Mouse (Mus musculus): ENCODE results near the gene 4930503B20Rik. TPM values are rescaled to one million over a fixed set of nuclear protein-coding genes. Genes with fewer than 3 reads are reported as not detected.

The 4930503B20Rik gene
- not detected for total RNA-seq (2021)

- DNase-seq: no peak
- intact Hi-C loops (cut with DNase I): no loop called here
These were observed at the start of gene 4930503B20Rik for GRCm38 (mm10) chr3:146651217-146651616. Gene 4930503B20Rik, minus strand, starts transcription at chr3:146651317.

- peak; percentile 9 to 19 for DNase-seq
- intact Hi-C loops (cut with DNase I): no loop called here
These were observed 48.9 kb upstream of the 4930503B20Rik start for GRCm38 (mm10) chr3:146700051-146700450.

- intact Hi-C loops (cut with DNase I): no loop called here
These were observed 47.9 kb upstream of the 4930503B20Rik start for GRCm38 (mm10) chr3:146698982-146699381.

GRCm38 (mm10) chr3:146692547-146692946 lies 41.4 kb upstream of the 4930503B20Rik start:
- intact Hi-C loops (cut with DNase I): no loop called here
- no peak for DNase-seq

More at GRCm38 (mm10) chr3:146698982-146699381, 47.9 kb upstream of the 4930503B20Rik start:
- DNase-seq: peak in 1 of 2 experiments; percentile 10

- peak in 1 of 2 experiments; percentile 12 for DNase-seq
- intact Hi-C loops (cut with DNase I): loop anchor here (5.0 kb wide), 1 partner anchor 95 kb away; no protein-coding TSS in a partner anchor
These were observed 36.1 kb upstream of the 4930503B20Rik start for GRCm38 (mm10) chr3:146687121-146687725.

GRCm38 (mm10) chr3:146686428-146686827 lies 35.3 kb upstream of the 4930503B20Rik start:
- intact Hi-C loops (cut with DNase I): loop anchor here (5.0 kb wide), 1 partner anchor 96 kb away; no protein-coding TSS in a partner anchor
- no peak for DNase-seq

GRCm38 (mm10) chr3:146684811-146685675 lies 33.9 kb upstream of the 4930503B20Rik start, which contains the start of gene Samd13:
Gene Samd13, minus strand, starts transcription at chr3:146685592.
- DNase-seq: peak; percentile 78 to 82
- intact Hi-C loops (cut with DNase I): loop anchor here (5.0 kb wide), 2 partner anchors 97 to 118 kb away; no protein-coding TSS in a partner anchor

GRCm38 (mm10) chr3:146683095-146683494 lies 32.0 kb upstream of the 4930503B20Rik start:
- DNase-seq: no peak
- intact Hi-C loops (cut with DNase I): loop anchor here (5.0 kb wide), 1 partner anchor 116 kb away; no protein-coding TSS in a partner anchor

- intact Hi-C loops (cut with DNase I): loop anchor here (5.0 kb wide), 1 partner anchor 115 kb away; no protein-coding TSS in a partner anchor
- peak; percentile 77 to 82 for DNase-seq
These were observed 31.1 kb upstream of the 4930503B20Rik start for GRCm38 (mm10) chr3:146682140-146682651.

- DNase-seq: peak in 1 of 2 experiments; percentile 29
- intact Hi-C loops (cut with DNase I): loop anchor here (5.0 kb wide), 1 partner anchor 114 kb away; no protein-coding TSS in a partner anchor
These were observed 30.6 kb upstream of the 4930503B20Rik start for GRCm38 (mm10) chr3:146681696-146682095.

- intact Hi-C loops (cut with DNase I): loop anchor here (5.0 kb wide), 1 partner anchor 113 kb away; no protein-coding TSS in a partner anchor
- DNase-seq: no peak
These were observed 29.5 kb upstream of the 4930503B20Rik start for GRCm38 (mm10) chr3:146680625-146681024.

GRCm38 (mm10) chr3:146679646-146680045 lies 28.5 kb upstream of the 4930503B20Rik start:
- intact Hi-C loops (cut with DNase I): loop anchor here (5.0 kb wide), 1 partner anchor 112 kb away; no protein-coding TSS in a partner anchor
- DNase-seq: no peak

- DNase-seq: no peak
- intact Hi-C loops (cut with DNase I): no loop called here
These were observed 25.1 kb upstream of the 4930503B20Rik start for GRCm38 (mm10) chr3:146676193-146676592.

- intact Hi-C loops (cut with DNase I): no loop called here
- DNase-seq: no peak
These were observed 24.0 kb upstream of the 4930503B20Rik start for GRCm38 (mm10) chr3:146675101-146675500.

- peak; percentile 46 to 58 for DNase-seq
- intact Hi-C loops (cut with DNase I): no loop called here
These were observed 20.0 kb upstream of the 4930503B20Rik start for GRCm38 (mm10) chr3:146671121-146671520.

- DNase-seq: no peak
These were observed 10.8 kb upstream of the 4930503B20Rik start for GRCm38 (mm10) chr3:146661907-146662306.

GRCm38 (mm10) chr3:146661001-146661400 lies 9.9 kb upstream of the 4930503B20Rik start:
- DNase-seq: no peak
- intact Hi-C loops (cut with DNase I): no loop called here

More at GRCm38 (mm10) chr3:146661907-146662306, 10.8 kb upstream of the 4930503B20Rik start:
- intact Hi-C loops (cut with DNase I): no loop called here

GRCm38 (mm10) chr3:146659321-146659720 lies 8.2 kb upstream of the 4930503B20Rik start:
- peak in 1 of 2 experiments; percentile 39 for DNase-seq
- intact Hi-C loops (cut with DNase I): no loop called here

GRCm38 (mm10) chr3:146658061-146658639 lies 7.0 kb upstream of the 4930503B20Rik start:
- no peak for DNase-seq
- intact Hi-C loops (cut with DNase I): no loop called here

- no peak for DNase-seq
- intact Hi-C loops (cut with DNase I): no loop called here
These were observed 6.3 kb upstream of the 4930503B20Rik start for GRCm38 (mm10) chr3:146657433-146657832.
